8 mouse cellular contexts compared by ENCODE assay signal in the genomic region with DNA sequence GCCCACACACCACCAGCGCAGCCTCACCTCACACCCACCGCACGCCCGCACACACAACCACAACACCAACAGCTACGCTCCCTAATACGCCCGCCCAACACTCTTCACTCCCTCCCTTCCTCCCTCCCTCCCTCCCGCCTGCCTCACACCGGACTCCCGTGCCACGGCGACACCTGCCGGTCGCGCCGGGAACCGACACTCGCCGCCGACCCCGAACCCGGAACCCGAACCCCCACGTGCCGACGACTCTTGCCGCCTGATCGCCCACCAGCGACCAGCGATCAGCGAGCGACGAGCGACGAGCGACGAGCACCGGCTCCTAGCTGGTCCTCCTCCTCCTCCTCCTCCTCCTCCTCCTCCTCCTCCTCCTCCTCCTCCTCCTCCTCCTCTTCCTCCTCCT. TPM values are rescaled to one million over a fixed set of nuclear protein-coding genes. Genes with fewer than 3 reads are reported as not detected.
DNase-seq lines count a peak whose midpoint lies in the region; ATAC-seq lines count a peak whose summit lies in the region.
"Not testable (repeated sequence)": the region's sequence is repeated elsewhere in the genome, so short reads cannot be mapped to it uniquely, and the experiment has no call there.

No protein-coding gene starts in this region.

- not testable (repeated sequence) for H3K4me1 ChIP-seq in limb, embryonic 12.5 days (replicated peaks)

- intact Hi-C loops in heart, postnatal 36 days (cut with DNase I): not testable (repeated sequence)

- not testable (repeated sequence) for H3K9me3 ChIP-seq in limb, embryonic 12.5 days

- peak overlapping the region; percentile 36 for H3K4me3 ChIP-seq in limb, embryonic 12.5 days (replicated peaks)

- not testable (repeated sequence) for H3K27ac ChIP-seq in limb, embryonic 12.5 days

- ATAC-seq in limb, embryonic 12.5 days (ENCODE audit: insufficient number of reproducible peaks, insufficient read depth, low FRiP score, low TSS enrichment, low read depth): not testable (repeated sequence)

- H3K27me3 ChIP-seq in limb, embryonic 12.5 days: not testable (repeated sequence)

- peak overlapping the region; percentile 53 for H3K4me2 ChIP-seq in limb, embryonic 12.5 days

- DNase-seq in cerebellum, adult 8-10 months: peak; percentile 96
- DNase-seq in frontal cortex, postnatal 25 days (ENCODE audit: low spot score in 2 of 2): peak; percentile 95
- DNase-seq in heart, postnatal 36 days: peak; percentile 67 to 83
- DNase-seq in layer of hippocampus, adult 11-12 months (ENCODE audit: low spot score): peak; percentile 94
- peak; percentile 83 to 84 for DNase-seq in lung, postnatal 4 days
- DNase-seq in right cerebral cortex, postnatal 14 days: peak; percentile 12
- peak; percentile 81 to 85 for DNase-seq in thymus, postnatal 36 days

- 4% methylated on average over 20 of the region's 38 CpGs for WGBS in limb, embryonic 12.5 days

- H3K9ac ChIP-seq in limb, embryonic 12.5 days (replicated peaks): not testable (repeated sequence)

- H3K36me3 ChIP-seq in limb, embryonic 12.5 days: not testable (repeated sequence)

RNA-seq across cellular contexts. Expression of gene Pdia4, which starts 55.4 kb away (rescaled TPM):
- 10 to 100 TPM; 38.4 to 50.1 TPM for total RNA-seq in heart, postnatal 36 days (2021)
- polyA plus RNA-seq in limb, embryonic 12.5 days (2016; fragmentation: Nextera tagmentation; extraction: Ambion mirVana): 273 and 276 TPM in 2 replicates

Comparison
In these comparisons a context has a peak if more than half of its experiments do, and no peak if none do; other contexts are left out.
1. DNase-seq: peak in every context shown above with its lines; median percentile 96 in cerebellum, adult 8-10 months; 95 in frontal cortex, postnatal 25 days; 94 in layer of hippocampus, adult 11-12 months; 84 in lung, postnatal 4 days; 83 in thymus, postnatal 36 days; 75 in heart, postnatal 36 days; 12 in right cerebral cortex, postnatal 14 days.